Mouse (Mus musculus) G1E (cell line): ENCODE results near the gene Mrpl55. TPM values are rescaled to one million over a fixed set of nuclear protein-coding genes. Genes with fewer than 3 reads are reported as not detected.
"Not testable (repeated sequence)": the region's sequence is repeated elsewhere in the genome, so short reads cannot be mapped to it uniquely, and the experiment has no call there.

Experiments used
- ATAC-seq: 2 replicates; pipeline ENCODE4 v1.8.0; 2016; ENCODE audit warnings: mild to moderate bottlenecking; ENCODE audit not compliant: insufficient number of reproducible peaks, poor library complexity, low FRiP score, severe bottlenecking; ENCODE audit errors: extremely low read depth
- DNase-seq: peaks from one replicate; pipeline ENCODE4 v3.0.0; 2012; ENCODE audit warnings: low spot score
- H3K27me3 ChIP-seq: 2 replicates; pipeline ENCODE4 v1.6.1; 2012; ENCODE audit warnings: mild to moderate bottlenecking, low read length, inconsistent platforms; ENCODE audit not compliant: insufficient read depth
- H3K36me3 ChIP-seq: replicated peaks from 2 replicates; pipeline ENCODE3; 2012; ENCODE audit warnings: mild to moderate bottlenecking, inconsistent platforms
- H3K4me1 ChIP-seq: 2 replicates; pipeline ENCODE4 v1.6.1; 2012; ENCODE audit warnings: low read depth, low read length, inconsistent platforms, mixed read lengths; ENCODE audit not compliant: insufficient read depth
- H3K4me3 ChIP-seq: 2 replicates; pipeline ENCODE4 v1.5.1; 2012; ENCODE audit warnings: low read depth, mild to moderate bottlenecking, inconsistent platforms, low read length, moderate library complexity, mixed read lengths
- H3K9me3 ChIP-seq: replicated peaks from 2 replicates; pipeline ENCODE4 v1.6.1; 2012; ENCODE audit warnings: inconsistent platforms
- CTCF ChIP-seq: IDR thresholded peaks from 2 replicates; pipeline ENCODE4 v1.5.1; 2012; ENCODE audit warnings: low read depth, low read length, inconsistent platforms, mixed read lengths
- GATA1 ChIP-seq: IDR thresholded peaks from 2 replicates; pipeline ENCODE4 v1.6.1; 2012; ENCODE audit warnings: borderline replicate concordance, low read length, inconsistent platforms, mixed read lengths
- GATA2 ChIP-seq: IDR thresholded peaks from 2 replicates; pipeline ENCODE4 v1.6.1; 2012; ENCODE audit warnings: low read depth, low read length, inconsistent platforms, borderline replicate concordance
- POLR2AphosphoS5 ChIP-seq: IDR thresholded peaks from 2 replicates; pipeline ENCODE4 v1.6.1; 2012; ENCODE audit warnings: low read depth, low read length, inconsistent platforms; ENCODE audit not compliant: insufficient replicate concordance
- TAL1 ChIP-seq: conservative IDR thresholded peaks from 2 replicates; pipeline ENCODE4 v1.6.1; 2012; ENCODE audit warnings: low read depth, low read length, inconsistent platforms, mixed read lengths
- polyA plus RNA-seq: library from polyadenylated mRNA; stranded (reverse); fragments of >175 nt; gene quantifications from 2 replicates; pipeline ENCODE4 v1.2.3, GENCODE M21; 2012
- total RNA-seq, 2 experiments: library from RNA; stranded (forward) in 1 of 2; stranded (reverse) in 1 of 2; fragments of 200-1000 nt in 1 of 2; fragments of >200 nt in 1 of 2; fragmentation: Nextera tagmentation in 1 of 2; gene quantifications; 2 replicates each; pipeline ENCODE4 v1.2.3; 2014 to 2017

Mrpl55 gene
- total and polyA plus RNA-seq, 3 experiments, result 23.4 to 40.8 (median 34.8) TPM

- no peak for ATAC-seq
- Histone ChIP-seq H3K27me3 (no peaks in the 10 kb centered on the region), H3K4me1 (peaks cover 56% of the 10 kb centered on the region), H3K9me3 (no peaks in the 10 kb centered on the region), H3K36me3 (peaks cover 79% of the 10 kb centered on the region), H3K4me3 (peak overlapping the region; percentile 100)
- DNase-seq, result no peak
- TF ChIP-seq GATA1 (no peak), CTCF (no peak), POLR2AphosphoS5 (no peak), GATA2 (no peak), TAL1 (no peak)
These were observed 7.3 kb downstream of the Mrpl55 start for GRCm38 (mm10) chr11:59209580-59209979.

GRCm38 (mm10) chr11:59210020-59210419 lies 7.7 kb downstream of the Mrpl55 start:
- H3K36me3 ChIP-seq, result peaks cover 79% of the 10 kb centered on the region
- DNase-seq (no peak), ATAC-seq (no peak)
- peak overlapping the region; percentile 20; the same call in 1 of the 2 replicates for H3K4me3 ChIP-seq
- H3K27me3 ChIP-seq, result no peaks in the 10 kb centered on the region
- H3K4me1 ChIP-seq, result peaks cover 59% of the 10 kb centered on the region
- H3K9me3 ChIP-seq, result no peaks in the 10 kb centered on the region
- no peak for TF ChIP-seq GATA1
- no peak for TF ChIP-seq CTCF
- TF ChIP-seq TAL1, result no peak
- no peak for TF ChIP-seq POLR2AphosphoS5
- TF ChIP-seq GATA2, result no peak

GRCm38 (mm10) chr11:59211561-59211960 lies 9.3 kb downstream of the Mrpl55 start:
- not testable (repeated sequence) for ATAC-seq, H3K27me3 ChIP-seq, DNase-seq, H3K9me3 ChIP-seq, H3K4me3 ChIP-seq
- peaks cover 78% of the 10 kb centered on the region for H3K36me3 ChIP-seq
- peaks cover 71% of the 10 kb centered on the region for H3K4me1 ChIP-seq

- not testable (repeated sequence) for DNase-seq
- H3K4me1 ChIP-seq, result peaks cover 78% of the 10 kb centered on the region
- peak; percentile 54; the same call in 1 of the 2 replicates for ATAC-seq
These were observed 10.0 kb downstream of the Mrpl55 start for GRCm38 (mm10) chr11:59212320-59212719.

GRCm38 (mm10) chr11:59212892-59213494 lies 10.7 kb downstream of the Mrpl55 start:
- Histone ChIP-seq H3K4me3 (no peak overlapping the region), H3K27me3 (no peaks in the 10 kb centered on the region), H3K36me3 (peaks cover 83% of the 10 kb centered on the region), H3K9me3 (no peaks in the 10 kb centered on the region), H3K4me1 (peaks cover 78% of the 10 kb centered on the region)
- TF ChIP-seq GATA2 (no peak), TAL1 (no peak), CTCF (no peak), POLR2AphosphoS5 (no peak), GATA1 (no peak)
- ATAC-seq, result no peak
- no peak for DNase-seq

More at GRCm38 (mm10) chr11:59212320-59212719, 10.0 kb downstream of the Mrpl55 start:
- not testable (repeated sequence) for H3K27me3 ChIP-seq, H3K9me3 ChIP-seq, H3K4me3 ChIP-seq
- H3K36me3 ChIP-seq, result peaks cover 79% of the 10 kb centered on the region

- ATAC-seq (no peak), DNase-seq (no peak)
- H3K27me3 ChIP-seq, result no peaks in the 10 kb centered on the region
- H3K4me1 ChIP-seq, result peaks cover 81% of the 10 kb centered on the region
- TF ChIP-seq GATA1, result no peak
- no peak for TF ChIP-seq POLR2AphosphoS5
- TF ChIP-seq TAL1, result no peak
- no peak for TF ChIP-seq GATA2
- no peak for TF ChIP-seq CTCF
- no peaks in the 10 kb centered on the region for H3K9me3 ChIP-seq
- peaks cover 92% of the 10 kb centered on the region for H3K36me3 ChIP-seq
- no peak overlapping the region for H3K4me3 ChIP-seq
These were observed 14.7 kb downstream of the Mrpl55 start for GRCm38 (mm10) chr11:59216955-59217354.
